Mouse (Mus musculus) embryonic facial prominence, embryonic 11.5 days (tissue): ENCODE measurements at regions not wholly inside any gene's neighbourhood (a gene's known extent, or its start where the extent isn't known, plus 50 kb on each side); places are given as distances from the start of the nearest gene placed in this dataset.

ENCODE experiments used
- ATAC-seq: fragments of 200-750 bp; cut with Nextera tagmentation; replicated peaks from 2 replicates; pipeline ENCODE4 v1.8.0; 2017; ENCODE audit warnings: low read depth; ENCODE audit not compliant: insufficient number of reproducible peaks, low FRiP score, low TSS enrichment
- DNase-seq: peaks from one replicate; pipeline ENCODE4 v3.0.0-alpha.2; 2015; ENCODE audit warnings: low spot score
- H3K27ac ChIP-seq: fragments of 300-500 bp; sonication (generic); replicated peaks from 2 replicates; pipeline ENCODE4 v1.5.1; 2014; ENCODE audit warnings: mild to moderate bottlenecking, low read depth, low read length, control low read depth
- H3K27me3 ChIP-seq: fragments of 300-500 bp; sonication (generic); 2 replicates; pipeline ENCODE4 v1.6.1; 2014; ENCODE audit warnings: mild to moderate bottlenecking, low read length, moderate library complexity, mixed read lengths; ENCODE audit not compliant: control insufficient read depth, insufficient read depth
- H3K36me3 ChIP-seq: fragments of 300-500 bp; sonication (generic); replicated peaks from 2 replicates; pipeline ENCODE4 v1.6.1; 2014; ENCODE audit warnings: low read depth, mild to moderate bottlenecking, low read length, moderate library complexity, mixed read lengths; ENCODE audit not compliant: control insufficient read depth, insufficient read depth
- H3K4me1 ChIP-seq: fragments of 300-500 bp; sonication (generic); 2 replicates; pipeline ENCODE4 v1.6.1; 2014; ENCODE audit warnings: low read length, mixed read lengths; ENCODE audit not compliant: control insufficient read depth, insufficient read depth
- H3K4me2 ChIP-seq: fragments of 300-500 bp; sonication (generic); 2 replicates; pipeline ENCODE4 v1.6.1; 2014; ENCODE audit warnings: low read depth, mild to moderate bottlenecking, control low read depth, low read length, moderate library complexity
- H3K4me3 ChIP-seq: fragments of 300-500 bp; sonication (generic); 2 replicates; pipeline ENCODE4 v1.5.1; 2014; ENCODE audit warnings: low read depth, low read length, control low read depth
- H3K9ac ChIP-seq: fragments of 300-500 bp; sonication (generic); replicated peaks from 2 replicates; pipeline ENCODE4 v1.6.1; 2014; ENCODE audit warnings: mild to moderate bottlenecking, control low read depth, low read length
- H3K9me3 ChIP-seq: fragments of 300-500 bp; sonication (generic); replicated peaks from 2 replicates; pipeline ENCODE4 v1.6.1; 2016; ENCODE audit warnings: mild to moderate bottlenecking, low read length, inconsistent platforms, mixed read lengths; ENCODE audit not compliant: control insufficient read depth
- WGBS: fragments of 180-500 bp; shearing (Covaris S2); extraction: QIAGEN DNeasy Blood & Tissue Kit; methylation state at CpG from one replicate; pipeline ENCODE4 v1.1.7; 2014; 5-methylcytosine and 5-hydroxymethylcytosine counted together

GRCm38 (mm10) chr1:186034443-186034842 is 82.7 kb downstream of the Lyplal1 start:
- Histone ChIP-seq H3K9ac (no peak overlapping the region), H3K27me3 (no peaks in the 10 kb centered on the region), H3K4me1 (no peaks in the 10 kb centered on the region), H3K27ac (no peak overlapping the region), H3K4me2 (no peak overlapping the region), H3K36me3 (no peaks in the 10 kb centered on the region), H3K4me3 (no peak overlapping the region), H3K9me3 (no peaks in the 10 kb centered on the region)
- 51% methylated on average over 2 of the region's 2 CpGs for WGBS
- ATAC-seq (no peak), DNase-seq (no peak)
